Mouse (Mus musculus) spleen, postnatal 14 days (tissue): ENCODE measurements around the gene Aqp9.

Source experiments
- DNase-seq, 2 experiments: peaks; one replicate each; pipeline ENCODE4 v3.0.0; 2021 to 2022; ENCODE audit warnings: low spot score in 2 of 2

Gene Aqp9

GRCm38 (mm10) chr9:71168511-71168910, at the start of gene Aqp9:
Gene Aqp9, minus strand, starts transcription at chr9:71168682.
- DNase-seq, result no peak

DNA sequence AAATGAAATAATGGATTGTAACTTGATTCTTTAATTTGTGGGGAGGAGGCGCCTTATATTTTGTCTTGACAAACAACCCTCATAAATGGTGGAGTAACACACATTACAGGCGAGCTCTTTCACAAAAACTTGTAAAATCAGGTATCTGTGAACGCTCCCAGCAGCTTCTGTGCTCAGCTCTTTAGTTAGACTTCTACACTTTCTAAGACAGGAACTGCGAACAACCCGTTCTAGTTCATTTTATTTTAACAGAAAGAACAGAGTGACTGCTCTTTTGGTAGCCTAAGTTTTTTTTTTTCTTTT, 49.3 kb upstream of the Aqp9 start:
- no peak for DNase-seq

- no peak for DNase-seq
Observed at GRCm38 (mm10) chr9:71216996-71217792, 48.7 kb upstream of the Aqp9 start.

- DNase-seq, result peak in 1 of 2 experiments; percentile 1
Observed at GRCm38 (mm10) chr9:71216036-71216995, 47.8 kb upstream of the Aqp9 start.

- DNase-seq, result peak; percentile 8 to 25
Observed at GRCm38 (mm10) chr9:71215248-71216035, 47.0 kb upstream of the Aqp9 start, which contains the start of gene Aldh1a2. Gene Aldh1a2, plus strand, starts transcription at chr9:71215789.

DNA sequence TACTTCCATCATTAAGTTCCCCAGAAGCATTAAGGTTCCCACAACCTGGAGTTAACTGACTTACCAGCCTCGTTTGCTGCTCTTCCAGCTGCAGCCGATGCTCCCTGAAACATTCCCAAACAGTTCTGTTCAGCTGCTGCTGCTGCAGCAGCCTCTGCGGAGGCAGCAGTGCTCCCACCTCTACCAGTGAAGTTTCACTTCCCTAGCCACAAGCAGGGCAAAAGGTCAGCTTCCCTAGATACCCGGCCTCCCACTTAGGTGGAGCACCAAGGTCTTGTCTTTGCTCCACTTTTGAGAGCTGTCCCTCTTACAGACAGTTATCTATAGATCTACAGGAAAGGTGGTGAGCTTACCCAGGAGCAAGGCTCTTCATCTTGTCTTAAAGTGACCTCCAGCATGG, 45.2 kb upstream of the Aqp9 start:
- DNase-seq, result no peak

DNA sequence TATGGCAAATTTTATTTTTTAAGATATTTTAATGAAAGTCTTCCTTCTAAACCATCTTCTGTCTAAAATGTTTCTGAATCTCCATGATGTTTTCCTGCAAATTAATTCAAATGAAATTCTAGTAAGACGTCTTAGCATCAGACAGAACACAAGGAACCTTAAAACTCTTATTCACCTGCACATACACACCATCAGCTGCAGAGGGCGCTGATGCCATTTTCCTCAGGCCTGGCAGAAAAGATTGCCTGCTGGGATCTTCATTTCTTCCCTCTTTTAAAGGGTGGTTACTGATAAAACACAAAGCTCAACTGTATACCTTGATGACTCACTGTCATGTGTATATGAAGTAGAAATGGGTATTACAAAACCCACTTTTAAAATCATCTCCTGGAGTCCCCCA, 42.4 kb upstream of the Aqp9 start:
- no peak for DNase-seq

DNA sequence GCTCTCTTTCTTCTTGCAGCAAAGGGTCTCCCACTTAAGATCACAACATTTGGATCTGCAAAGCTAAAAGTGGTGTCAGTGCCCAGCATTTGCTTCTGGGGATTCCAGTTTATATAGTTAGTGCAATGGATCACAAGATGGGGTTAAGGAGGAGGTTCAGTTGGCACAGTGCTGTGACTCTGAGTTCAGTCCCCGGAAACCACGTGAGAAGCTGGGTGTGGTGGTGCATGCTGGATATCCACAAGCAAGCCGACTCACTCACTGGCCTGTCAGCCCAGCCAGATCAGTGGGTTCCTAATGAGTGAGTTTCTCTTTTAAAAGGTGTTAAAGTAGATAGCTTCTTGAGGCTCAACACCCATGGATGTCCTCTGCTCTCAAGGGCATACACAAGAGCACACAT, 40.8 kb upstream of the Aqp9 start:
- no peak for DNase-seq

GRCm38 (mm10) chr9:71202265-71202664, 33.8 kb upstream of the Aqp9 start:
- no peak for DNase-seq

DNA sequence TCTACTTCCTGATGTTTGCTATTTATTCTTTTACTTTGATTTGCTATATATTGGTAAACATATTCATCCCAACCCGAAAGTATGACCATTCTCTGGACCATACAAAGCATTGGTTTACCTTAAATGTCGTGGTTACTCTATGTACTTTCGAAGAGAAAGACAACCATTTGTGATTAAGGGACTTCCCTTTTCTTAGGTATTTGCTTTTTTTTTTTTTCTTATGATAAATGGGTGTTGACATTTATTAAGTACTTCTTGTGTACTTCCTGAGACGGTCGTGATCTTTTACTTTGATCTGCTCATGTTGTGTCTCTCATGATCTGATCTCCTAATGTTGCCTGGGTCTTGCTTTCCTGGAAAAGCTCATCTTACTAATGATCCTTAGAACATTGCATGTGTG, 30.3 kb upstream of the Aqp9 start:
- no peak for DNase-seq

DNA sequence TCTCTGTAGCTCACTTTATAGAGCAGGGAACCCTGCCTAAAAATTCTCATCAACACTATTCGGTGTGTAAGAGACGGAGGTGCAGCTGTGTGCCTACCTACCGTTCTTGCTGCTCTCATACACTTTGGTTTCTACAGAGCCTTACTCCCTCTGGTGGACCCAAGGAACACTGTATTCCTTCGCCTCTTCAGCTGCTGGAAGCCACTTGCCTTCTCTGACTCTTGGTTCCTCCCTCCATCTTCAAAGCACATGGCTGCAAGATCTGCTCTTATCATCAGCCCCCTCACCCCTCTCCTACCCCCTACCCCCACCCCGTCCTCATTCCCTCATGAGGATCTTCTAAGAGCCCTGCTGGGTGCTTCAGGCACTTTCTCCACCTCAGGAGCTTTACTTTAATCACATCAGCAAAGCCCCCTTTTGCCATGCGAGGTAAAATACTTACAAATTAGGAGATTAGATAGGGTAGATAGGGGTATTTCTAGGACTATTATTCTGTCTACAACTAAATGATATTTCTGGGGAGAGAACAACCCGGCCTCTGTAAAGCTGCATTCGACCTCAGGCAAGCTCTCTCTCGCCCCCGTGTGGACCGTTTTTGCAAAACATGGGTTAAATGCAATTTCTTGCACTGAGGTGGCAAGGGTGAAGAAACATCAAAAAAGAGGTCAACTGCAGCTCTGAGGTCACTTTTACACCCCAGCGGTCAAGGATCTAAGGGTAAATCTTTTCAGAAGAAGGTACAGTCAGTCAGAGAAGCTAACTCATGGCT, 20.3 kb upstream of the Aqp9 start:
- DNase-seq, result peak; percentile 61 to 75

DNA sequence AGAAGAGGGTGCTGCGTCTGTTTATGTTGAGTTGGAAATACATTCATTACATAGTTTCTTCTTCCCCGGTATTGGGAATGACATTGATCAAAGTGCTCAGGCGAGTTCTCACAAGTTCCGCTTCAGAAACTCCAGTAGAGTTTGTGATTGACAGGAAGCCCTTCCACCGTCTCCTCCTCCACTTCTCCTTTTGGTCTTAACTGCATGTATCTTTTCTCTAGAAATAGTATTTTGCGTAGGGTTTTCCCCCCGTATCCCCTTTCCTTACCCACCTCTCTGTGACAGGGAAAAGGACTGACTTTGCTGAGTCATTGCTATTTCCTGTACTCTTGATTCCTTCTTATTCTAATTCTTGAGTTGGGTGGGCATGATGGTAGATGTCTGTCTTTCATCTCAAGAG, 18.9 kb upstream of the Aqp9 start:
- no peak for DNase-seq

DNA sequence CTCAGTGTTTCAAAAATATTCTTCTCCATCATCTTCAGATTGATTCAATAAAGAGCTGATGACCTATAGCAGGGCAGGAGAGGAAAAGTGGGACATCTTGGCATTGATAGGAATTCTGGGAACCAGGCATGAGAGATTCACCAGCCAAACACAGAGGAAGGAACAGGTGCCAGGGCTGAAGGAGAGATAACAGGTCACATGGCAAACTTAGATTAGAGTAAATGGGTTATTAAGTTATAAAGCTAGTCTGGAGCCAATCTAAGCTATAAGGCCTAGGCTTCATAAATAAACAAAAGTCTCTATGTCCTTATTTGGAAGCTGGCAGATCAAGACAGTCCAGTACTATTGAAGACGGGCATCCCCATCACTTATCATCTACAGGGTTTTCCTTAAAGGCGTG, 17.3 kb upstream of the Aqp9 start:
- no peak for DNase-seq

- no peak for DNase-seq
Observed at GRCm38 (mm10) chr9:71185285-71185684, 16.8 kb upstream of the Aqp9 start.

DNA sequence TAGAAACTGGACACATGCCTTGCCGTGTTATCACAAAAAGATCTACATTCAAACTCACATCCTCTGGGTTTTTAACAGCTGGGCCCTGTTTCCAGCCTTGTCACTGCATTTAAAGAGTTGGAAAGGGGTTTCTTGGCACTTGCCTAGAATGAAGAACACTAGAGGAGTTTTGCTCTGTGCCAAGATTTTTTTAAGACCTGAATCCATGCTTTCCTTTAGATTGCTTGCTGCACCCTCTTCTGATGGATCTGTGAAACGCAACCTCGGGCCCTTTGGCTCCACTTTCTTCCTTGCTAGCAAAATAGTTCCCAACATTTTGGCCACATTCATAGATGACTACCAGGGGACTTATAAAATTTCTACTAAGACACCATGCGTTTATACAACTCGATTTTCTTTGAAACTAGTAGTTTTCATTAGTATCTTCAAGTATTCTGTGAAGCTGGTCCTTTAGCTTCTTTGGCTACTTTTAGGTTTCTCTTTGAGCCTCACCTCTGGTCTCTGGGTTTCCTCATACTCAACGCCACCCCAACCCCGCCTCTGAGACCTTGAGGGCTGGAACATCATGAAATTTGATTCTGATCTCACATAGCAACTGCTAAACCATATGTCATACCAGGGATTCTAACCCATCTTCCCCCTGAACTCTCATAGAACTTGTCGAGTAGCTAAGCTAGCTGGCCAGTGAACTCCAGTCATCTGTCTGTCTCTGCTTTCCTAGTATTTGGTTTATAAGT, 11.7 kb upstream of the Aqp9 start:
- no peak for DNase-seq

DNA sequence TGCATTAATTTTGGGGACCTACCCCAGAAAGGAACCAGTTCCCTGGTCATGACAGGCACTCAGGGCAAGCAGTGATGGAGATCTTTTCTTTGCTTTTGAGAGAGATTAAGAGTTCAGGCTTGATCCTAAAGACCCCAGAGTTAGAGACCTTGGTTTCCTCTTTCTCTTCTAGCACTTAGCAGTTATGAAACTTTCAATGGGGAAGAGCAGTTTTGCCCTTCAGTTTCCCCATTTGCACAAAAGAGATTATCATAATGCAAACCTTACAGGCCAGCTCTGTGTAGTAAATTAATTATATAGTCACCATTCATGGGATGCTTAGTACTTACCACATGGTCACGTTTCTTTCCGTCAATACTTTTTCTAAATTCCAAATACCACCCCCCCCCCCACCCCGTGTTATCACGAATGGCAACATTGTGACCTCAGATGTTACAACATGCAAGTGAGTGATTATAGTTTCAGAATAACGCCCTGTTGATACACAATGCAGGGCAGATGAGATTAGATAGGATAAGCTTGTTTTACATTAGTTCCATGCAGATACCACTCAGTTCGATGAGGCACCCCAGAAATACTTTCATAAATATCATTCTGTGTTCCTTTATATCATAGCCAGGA, 10.9 kb upstream of the Aqp9 start:
- DNase-seq, result no peak

DNA sequence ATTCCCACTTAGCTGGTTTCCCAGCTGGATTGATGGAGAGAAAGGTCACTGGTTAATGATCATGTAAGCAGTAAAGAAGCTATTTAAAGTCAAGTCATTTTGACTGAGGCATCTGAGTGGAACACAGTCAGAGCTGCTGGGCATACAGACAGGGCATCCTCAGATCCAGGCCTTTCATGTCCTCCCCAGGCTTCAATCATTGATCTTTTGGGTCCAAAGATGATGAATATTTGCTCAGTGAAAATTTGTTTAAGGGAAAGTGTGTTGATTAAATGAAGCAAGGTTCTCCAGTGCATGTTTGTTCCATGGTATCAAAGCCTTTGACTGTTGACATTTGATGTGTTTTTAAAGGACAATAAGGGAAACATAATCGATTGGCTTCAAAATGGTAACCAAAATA, 7.2 kb upstream of the Aqp9 start:
- DNase-seq, result no peak

GRCm38 (mm10) chr9:71174316-71174975, 6.0 kb upstream of the Aqp9 start:
- DNase-seq, result no peak

DNA sequence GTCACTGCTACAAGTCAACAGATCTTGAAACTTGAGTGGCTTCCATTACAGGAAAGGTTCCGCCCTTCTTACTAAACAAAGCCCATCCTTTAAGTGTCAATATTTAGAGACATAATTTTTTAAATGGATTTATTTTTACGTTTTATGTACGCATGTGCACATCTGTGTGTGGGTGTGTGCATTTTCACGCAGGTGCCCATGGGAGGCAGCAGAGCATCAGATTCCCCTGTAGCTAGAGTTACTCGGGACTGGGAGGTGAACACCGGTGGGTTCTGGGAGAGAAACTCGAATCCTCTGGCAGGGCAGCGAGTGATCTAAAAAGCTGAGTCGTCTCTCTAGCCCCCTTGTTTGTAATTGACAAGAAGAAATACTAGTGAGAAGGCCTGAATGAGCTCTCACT, 5.1 kb upstream of the Aqp9 start:
- DNase-seq, result no peak
